Comparison of ENCODE assay signal across 18 mouse cellular contexts in the genomic region with DNA sequence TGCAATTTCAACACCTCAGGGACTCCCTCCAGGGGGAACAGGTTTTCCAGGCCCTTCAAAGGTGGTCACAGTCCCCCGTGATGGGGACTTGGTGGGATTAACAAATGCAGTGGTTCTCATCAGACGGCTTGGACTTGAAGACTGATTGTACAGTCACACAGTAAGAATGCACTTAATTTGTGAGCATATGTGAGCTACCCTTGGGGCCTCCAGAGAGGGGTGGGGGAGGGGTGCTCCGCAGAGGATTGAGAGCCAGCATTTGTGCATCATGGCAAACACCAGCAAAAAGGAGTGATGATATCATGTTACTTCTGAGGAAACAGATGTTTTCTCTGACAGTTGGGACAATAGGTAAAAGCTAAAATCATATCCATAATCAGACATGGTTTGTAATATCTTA. TPM values are rescaled to one million over a fixed set of nuclear protein-coding genes. Genes with fewer than 3 reads are reported as not detected.
A peak's percentile ranks its signal among the peaks of the same experiment; 100 is the strongest.
DNase-seq lines count a peak whose midpoint lies in the region; ATAC-seq lines count a peak whose summit lies in the region.
"Had no signal": no experiment of that assay in that cellular context is flagged by ENCODE, and none has a peak within 500 bp of the region (broad histone marks: within the 10 kb centered on the region; RNA-seq: fewer than 3 reads in every experiment).

No protein-coding gene starts in this region.

- no peaks in the 10 kb centered on the region for H3K36me3 ChIP-seq in hindbrain, embryonic 11.5 days (ENCODE audit: control insufficient read depth, insufficient read depth, low read length)
- no peaks in the 10 kb centered on the region for H3K36me3 ChIP-seq in hindbrain, embryonic 13.5 days
- no peaks in the 10 kb centered on the region for H3K36me3 ChIP-seq in embryonic facial prominence, embryonic 10.5 days (replicated peaks)
- no peaks in the 10 kb centered on the region for H3K36me3 ChIP-seq in limb, embryonic 11.5 days (ENCODE audit: control insufficient read depth, insufficient read depth, low read length)
- H3K36me3 ChIP-seq: forebrain, embryonic 10.5 days; liver, embryonic 15.5 days; midbrain, embryonic 10.5 days; neural tube, embryonic 13.5 days had no signal

- H3K4me1 ChIP-seq in hindbrain, embryonic 11.5 days (replicated peaks; ENCODE audit: control insufficient read depth, insufficient read depth, low read length): no peaks in the 10 kb centered on the region
- H3K4me1 ChIP-seq in hindbrain, embryonic 13.5 days (replicated peaks): 0 out of 2 replicates have a peak, but pooled peaks cover 8% of the 10 kb centered on the region
- H3K4me1 ChIP-seq in embryonic facial prominence, embryonic 10.5 days: peaks cover 27% of the 10 kb centered on the region
- H3K4me1 ChIP-seq in limb, embryonic 11.5 days (ENCODE audit: control insufficient read depth, insufficient read depth, low read length): peaks cover 22% of the 10 kb centered on the region
- H3K4me1 ChIP-seq: liver, embryonic 15.5 days; midbrain, embryonic 10.5 days had no signal

- ATAC-seq in hindbrain, embryonic 11.5 days (ENCODE audit: low FRiP score): no peak
- ATAC-seq in hindbrain, embryonic 13.5 days (ENCODE audit: low FRiP score): no peak
- peak; percentile 49; the same call in 1 of the 2 replicates for ATAC-seq in limb, embryonic 11.5 days (ENCODE audit: insufficient number of reproducible peaks, low FRiP score, low TSS enrichment, low read depth)
- ATAC-seq: lung, postnatal 0 days had no signal

- no peaks in the 10 kb centered on the region for H3K27me3 ChIP-seq in hindbrain, embryonic 11.5 days (ENCODE audit: control insufficient read depth, insufficient read depth, low read length)
- H3K27me3 ChIP-seq in hindbrain, embryonic 13.5 days: no peaks in the 10 kb centered on the region
- H3K27me3 ChIP-seq in embryonic facial prominence, embryonic 10.5 days (replicated peaks; ENCODE audit: low read depth, poor library complexity, severe bottlenecking): no peaks in the 10 kb centered on the region
- no peaks in the 10 kb centered on the region for H3K27me3 ChIP-seq in limb, embryonic 11.5 days (ENCODE audit: control insufficient read depth, insufficient read depth, low read length)
- H3K27me3 ChIP-seq: liver, embryonic 15.5 days; neural tube, embryonic 13.5 days had no signal

- WGBS in hindbrain, embryonic 11.5 days: 56% methylated on average over 3 of the region's 3 CpGs
- WGBS in hindbrain, embryonic 13.5 days: 59% methylated on average over 3 of the region's 3 CpGs
- 53% methylated on average over 3 of the region's 3 CpGs for WGBS in embryonic facial prominence, embryonic 10.5 days
- 25% methylated on average over 3 of the region's 3 CpGs for WGBS in limb, embryonic 11.5 days

- DNase-seq in hindbrain, embryonic 11.5 days (ENCODE audit: low spot score): peak; percentile 8
- peak; percentile 16 for DNase-seq in NIH3T3 (ENCODE audit: low read depth)
- peak; percentile 42 for DNase-seq in embryonic facial prominence, embryonic 10.5 days (ENCODE audit: low spot score)
- peak; percentile 44 for DNase-seq in limb, embryonic 11.5 days (ENCODE audit: low spot score)
- DNase-seq in cerebellum, adult 9-10 months: no peak
- no peak for DNase-seq in frontal cortex, adult 2 months (ENCODE audit: extremely low spot score in 1 of 2, low spot score in 1 of 2)
- DNase-seq: adrenal gland, postnatal 36 days; cerebellum, adult 8-10 months; heart, adult 18-20 months; kidney, adult 2 months; layer of hippocampus, postnatal 36 days had no signal

- H3K4me3 ChIP-seq in hindbrain, embryonic 11.5 days (ENCODE audit: low read depth, low read length): no peak overlapping the region
- no peak overlapping the region for H3K4me3 ChIP-seq in hindbrain, embryonic 13.5 days
- H3K4me3 ChIP-seq in embryonic facial prominence, embryonic 10.5 days: no peak overlapping the region
- no peak overlapping the region for H3K4me3 ChIP-seq in limb, embryonic 11.5 days (ENCODE audit: low read depth, low read length)
- H3K4me3 ChIP-seq: forebrain, embryonic 10.5 days; liver, embryonic 15.5 days; midbrain, embryonic 10.5 days; neural tube, embryonic 13.5 days had no signal

- H3K27ac ChIP-seq in hindbrain, embryonic 11.5 days (ENCODE audit: low read depth, low read length): no peak overlapping the region
- no peak overlapping the region for H3K27ac ChIP-seq in hindbrain, embryonic 13.5 days
- H3K27ac ChIP-seq in embryonic facial prominence, embryonic 10.5 days (replicated peaks): peak overlapping the region; percentile 30
- H3K27ac ChIP-seq in limb, embryonic 11.5 days (replicated peaks; ENCODE audit: low read depth, low read length): no peak overlapping the region
- H3K27ac ChIP-seq: forebrain, embryonic 10.5 days; liver, embryonic 15.5 days; midbrain, embryonic 10.5 days; neural tube, embryonic 13.5 days; stomach, postnatal 0 days had no signal

- no peak overlapping the region for H3K9ac ChIP-seq in hindbrain, embryonic 11.5 days (ENCODE audit: low read depth, low read length)
- no peak overlapping the region for H3K9ac ChIP-seq in hindbrain, embryonic 13.5 days
- H3K9ac ChIP-seq in limb, embryonic 11.5 days (ENCODE audit: low read length): no peak overlapping the region
- H3K9ac ChIP-seq: liver, embryonic 15.5 days; neural tube, embryonic 13.5 days had no signal

- no peaks in the 10 kb centered on the region; the same call in 1 of the 2 replicates for H3K9me3 ChIP-seq in hindbrain, embryonic 11.5 days (ENCODE audit: control insufficient read depth, low read length)
- peaks cover 6% of the 10 kb centered on the region; the same call in 1 of the 2 replicates for H3K9me3 ChIP-seq in hindbrain, embryonic 13.5 days
- H3K9me3 ChIP-seq in embryonic facial prominence, embryonic 10.5 days: 0 out of 2 replicates have a peak, but pooled peaks cover 5% of the 10 kb centered on the region
- no peaks in the 10 kb centered on the region for H3K9me3 ChIP-seq in limb, embryonic 11.5 days (ENCODE audit: control insufficient read depth, low read length)
- H3K9me3 ChIP-seq: liver, embryonic 15.5 days had no signal

- H3K4me2 ChIP-seq in hindbrain, embryonic 11.5 days (replicated peaks; ENCODE audit: low read depth, low read length): no peak overlapping the region
- no peak overlapping the region for H3K4me2 ChIP-seq in hindbrain, embryonic 13.5 days
- no peak overlapping the region for H3K4me2 ChIP-seq in limb, embryonic 11.5 days (ENCODE audit: low read depth, severe bottlenecking)
- H3K4me2 ChIP-seq: liver, embryonic 15.5 days; neural tube, embryonic 13.5 days had no signal

RNA-seq across cellular contexts. Expression of gene Smarca2, which starts 59.2 kb away (rescaled TPM):
- polyA plus RNA-seq in hindbrain, embryonic 11.5 days (2014; fragmentation: Nextera tagmentation; extraction: Ambion mirVana): 41.8 and 41.9 TPM in 2 replicates
- 85.3 and 95.5 TPM in 2 replicates for polyA plus RNA-seq in hindbrain, embryonic 13.5 days (2015; fragmentation: Nextera tagmentation; extraction: Ambion mirVana)
- polyA plus RNA-seq in embryonic facial prominence, embryonic 10.5 days (2016; fragmentation: Nextera tagmentation; extraction: Ambion mirVana): 39.2 and 49.0 TPM in 2 replicates
- polyA plus RNA-seq in limb, embryonic 11.5 days (2014; fragmentation: Nextera tagmentation; extraction: Ambion mirVana): 60.0 and 61.8 TPM in 2 replicates
- polyA plus RNA-seq in frontal cortex, adult 2 months (2012; rRNA removed): 155 and 159 TPM in 2 replicates

Comparison
In these comparisons a context has a peak if more than half of its experiments do, and no peak if none do; other contexts are left out.
1. DNase-seq: peak in hindbrain, embryonic 11.5 days (single experiment), NIH3T3 (single experiment), embryonic facial prominence, embryonic 10.5 days (single experiment) and limb, embryonic 11.5 days (single experiment); none in cerebellum, adult 9-10 months (single experiment) and frontal cortex, adult 2 months (0 of 2).